In the genomic region with DNA sequence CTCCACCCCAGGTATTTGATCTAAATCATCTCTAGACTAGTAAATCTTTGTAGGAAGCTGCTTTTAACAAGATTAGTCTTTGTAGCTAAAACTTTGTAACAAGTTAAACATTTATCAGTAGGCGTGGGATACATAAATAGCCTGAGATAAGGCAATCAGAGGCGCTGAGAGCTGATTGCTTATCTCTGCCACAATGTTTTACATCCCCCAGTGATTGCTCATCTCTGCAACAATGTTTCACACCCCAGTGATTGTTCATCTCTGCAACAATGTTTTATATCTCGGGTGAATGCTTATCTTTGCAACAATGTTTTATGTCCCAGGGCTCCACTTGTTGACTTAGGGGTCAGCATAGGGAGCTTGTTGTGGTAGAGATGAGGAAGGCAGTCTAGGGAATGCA, we compare ENCODE assay signal across 21 mouse cellular contexts. TPM values are rescaled to one million over a fixed set of nuclear protein-coding genes. Genes with fewer than 3 reads are reported as not detected.
A peak's percentile ranks its signal among the peaks of the same experiment; 100 is the strongest.
DNase-seq lines count a peak whose midpoint lies in the region; ATAC-seq and TF ChIP-seq lines count a peak whose summit lies in the region.
"Had no signal": no experiment of that assay in that cellular context is flagged by ENCODE, and none has a peak within 500 bp of the region (broad histone marks: within the 10 kb centered on the region; RNA-seq: fewer than 3 reads in every experiment).

No protein-coding gene starts in this region.

- peak overlapping the region; percentile 54 for H3K27ac ChIP-seq in liver, adult 2 months (replicated peaks; ENCODE audit: insufficient read depth, low read depth, low read length)
- H3K27ac ChIP-seq in liver, postnatal 0 days (ENCODE audit: low read depth), result no peak overlapping the region
- H3K27ac ChIP-seq in MEL (ENCODE audit: control insufficient read depth, low read depth, low read length), result no peak overlapping the region
- H3K27ac ChIP-seq: forebrain, embryonic 10.5 days; forebrain, embryonic 13.5 days; heart, adult 2 months; heart, embryonic 10.5 days; hindbrain, embryonic 12.5 days; hindbrain, embryonic 15.5 days had no signal

- peak; percentile 45 for DNase-seq in liver, adult 2 months (ENCODE audit: extremely low read depth, low read depth, low spot score)
- no peak for DNase-seq in liver, postnatal 0 days
- DNase-seq in CD4-positive helper T cell, adult 2 months (ENCODE audit: low read depth, low spot score), result peak; percentile 23
- no peak for DNase-seq in MEL (ENCODE audit: low read depth, low spot score)
- no peak for DNase-seq in adrenal gland, postnatal 10 days
- DNase-seq in urinary bladder, postnatal 10 days (ENCODE audit: low spot score), result no peak
- DNase-seq: adrenal gland, adult 8-10 months; adrenal gland, postnatal 36 days; cerebellum, adult 18-20 months; cerebellum, adult 9-10 months; cerebellum, postnatal 14 days; gastrocnemius, postnatal 10 days; gastrocnemius, postnatal 36 days; heart, adult 2 months had no signal

- TF ChIP-seq EP300 in liver, postnatal 0 days (IDR thresholded peaks at IDR 0.05; ENCODE audit: low read depth), result no peak
- TF ChIP-seq EP300 in MEL (IDR thresholded peaks at IDR 0.05; ENCODE audit: low read depth in 1 of 2, low read length in 2 of 2), result no peak

- H3K4me3 ChIP-seq in liver, adult 2 months (ENCODE audit: insufficient read depth, low read depth, low read length), result no peak overlapping the region
- no peak overlapping the region for H3K4me3 ChIP-seq in liver, postnatal 0 days (ENCODE audit: low read depth, low read length)
- no peak overlapping the region for H3K4me3 ChIP-seq in MEL (ENCODE audit: control insufficient read depth in 1 of 2, insufficient read depth in 1 of 2, low read depth in 2 of 2, low read length in 2 of 2)
- H3K4me3 ChIP-seq: forebrain, embryonic 10.5 days; forebrain, embryonic 13.5 days; heart, adult 2 months; heart, embryonic 10.5 days; hindbrain, embryonic 12.5 days; hindbrain, embryonic 15.5 days had no signal

- H3K4me2 ChIP-seq in liver, postnatal 0 days (ENCODE audit: low read depth, low read length), result no peak overlapping the region
- H3K4me2 ChIP-seq: forebrain, embryonic 13.5 days; hindbrain, embryonic 12.5 days; hindbrain, embryonic 15.5 days had no signal

- no peak for TF ChIP-seq CTCF in liver, adult 2 months (IDR thresholded peaks at IDR 0.05; ENCODE audit: low read depth, low read length)
- no peak for TF ChIP-seq CTCF in liver, postnatal 0 days (IDR thresholded peaks at IDR 0.05; ENCODE audit: low read depth)
- no peak for TF ChIP-seq CTCF in MEL (IDR thresholded peaks at IDR 0.05 in 2 of 3, conservative IDR thresholded peaks at IDR 0.05 in 1 of 3; ENCODE audit: control insufficient read depth in 1 of 3, insufficient read depth in 1 of 3, low read depth in 2 of 3, low read length in 3 of 3, poor library complexity in 1 of 3, severe bottlenecking in 1 of 3)

- H3K9me3 ChIP-seq in liver, postnatal 0 days (ENCODE audit: low read length), result no peaks in the 10 kb centered on the region
- H3K9me3 ChIP-seq in MEL (replicated peaks; ENCODE audit: insufficient read depth, low read length), result no peaks in the 10 kb centered on the region
- H3K9me3 ChIP-seq: forebrain, embryonic 10.5 days; forebrain, embryonic 13.5 days; heart, embryonic 10.5 days; hindbrain, embryonic 12.5 days; hindbrain, embryonic 15.5 days had no signal

- no peak for ATAC-seq in liver, postnatal 0 days
- ATAC-seq: activated CD4-positive, CD25-positive, alpha-beta regulatory T cell, adult 4 months; forebrain, embryonic 13.5 days; forebrain, embryonic 16.5 days had no signal

- TF ChIP-seq RAD21 in MEL (IDR thresholded peaks at IDR 0.05; ENCODE audit: low read depth, low read length), result no peak

- H3K4me1 ChIP-seq in liver, adult 2 months (ENCODE audit: control insufficient read depth, insufficient read depth, low read length), result peaks cover 11% of the 10 kb centered on the region
- peaks cover 4% of the 10 kb centered on the region; the same call in 1 of the 2 replicates for H3K4me1 ChIP-seq in liver, postnatal 0 days (ENCODE audit: insufficient read depth)
- peaks cover 2 to 8% of the 10 kb centered on the region in 2 experiments; a peak in 2 of 4 replicates for H3K4me1 ChIP-seq in MEL (ENCODE audit: control insufficient read depth in 1 of 2, insufficient read depth in 2 of 2, low read length in 2 of 2)

- TF ChIP-seq POLR2A in liver, adult 2 months (IDR thresholded peaks at IDR 0.05; ENCODE audit: extremely low read depth, insufficient read depth, low read length), result no peak
- TF ChIP-seq POLR2A in MEL (IDR thresholded peaks at IDR 0.05; ENCODE audit: control insufficient read depth in 1 of 2, insufficient read depth in 1 of 2, low read depth in 1 of 2, low read length in 2 of 2, poor library complexity in 1 of 2), result no peak

- peaks cover 3% of the 10 kb centered on the region; the same call in 1 of the 2 replicates for H3K79me2 ChIP-seq in liver, adult 2 months (ENCODE audit: control insufficient read depth, insufficient read depth, low read length)
- peaks cover 4% of the 10 kb centered on the region for H3K79me2 ChIP-seq in MEL (ENCODE audit: control insufficient read depth, insufficient read depth, low read length, poor library complexity)

- no peak overlapping the region for H3K9ac ChIP-seq in liver, adult 2 months (ENCODE audit: low read depth, low read length)
- no peak overlapping the region for H3K9ac ChIP-seq in liver, postnatal 0 days (replicated peaks)
- no peak overlapping the region for H3K9ac ChIP-seq in MEL (ENCODE audit: control insufficient read depth, low read depth, low read length, poor library complexity, severe bottlenecking)
- H3K9ac ChIP-seq: forebrain, embryonic 13.5 days; hindbrain, embryonic 12.5 days; hindbrain, embryonic 15.5 days had no signal

- WGBS in liver, adult 2 months, result 11% methylated on average over 3 of the region's 3 CpGs
- 27% methylated on average over 3 of the region's 3 CpGs for WGBS in liver, postnatal 0 days (ENCODE audit: insufficient replicate concordance)

- H3K36me3 ChIP-seq in liver, adult 2 months (ENCODE audit: control insufficient read depth, insufficient read depth, low read length), result no peaks in the 10 kb centered on the region
- no peaks in the 10 kb centered on the region for H3K36me3 ChIP-seq in liver, postnatal 0 days (replicated peaks; ENCODE audit: insufficient read depth, low read length)
- H3K36me3 ChIP-seq in MEL (ENCODE audit: control insufficient read depth in 1 of 2, insufficient read depth in 2 of 2, low read length in 2 of 2), result no peaks in the 10 kb centered on the region
- H3K36me3 ChIP-seq: forebrain, embryonic 10.5 days; heart, embryonic 10.5 days; hindbrain, embryonic 12.5 days; hindbrain, embryonic 15.5 days had no signal

- H3K27me3 ChIP-seq in liver, adult 2 months (ENCODE audit: control insufficient read depth, insufficient read depth, low read length), result no peaks in the 10 kb centered on the region
- no peaks in the 10 kb centered on the region for H3K27me3 ChIP-seq in liver, postnatal 0 days (ENCODE audit: insufficient read depth, low read length)
- H3K27me3 ChIP-seq in MEL (ENCODE audit: control insufficient read depth in 1 of 2, insufficient read depth in 2 of 2, low read length in 2 of 2), result 0 out of 4 replicates have a peak, but pooled peaks cover 0 to 2% of the 10 kb centered on the region in 2 experiments

TF ChIP-seq in MEL, 35 proteins besides CTCF, POLR2A, EP300 and RAD21:
- TF ChIP-seq RCOR1 (IDR thresholded peaks at IDR 0.05; ENCODE audit: low read depth, low read length) (peak; percentile 61; the same call in 1 of the 2 replicates), GATA1 (IDR thresholded peaks at IDR 0.05; ENCODE audit: low read depth, low read length) (peak; percentile 42; the same call in 1 of the 2 replicates), MAFK (IDR thresholded peaks at IDR 0.05; ENCODE audit: borderline replicate concordance, low read depth, low read length) (no peak)

RNA-seq across cellular contexts. Expression of gene Tarbp1, which starts 3.8 kb away (rescaled TPM):
- total RNA-seq in liver, adult 2 months (2014; rRNA removed), result 2.8 and 3.8 TPM in 2 replicates
- 1.6 and 2.4 TPM in 2 replicates for polyA plus RNA-seq in liver, adult 2 months (2012; rRNA removed)
- 0.82 and 1.1 TPM in 2 replicates for polyA plus RNA-seq in liver, postnatal 0 days (2015; fragmentation: Nextera tagmentation; extraction: Ambion mirVana)
- total RNA-seq in MEL (2012; rRNA removed), result 5.4 and 6.0 TPM in 2 replicates
- 1 to 10 TPM in 1 of 2 experiments, not detected in 1; 8.4 TPM for polyA plus RNA-seq in MEL (2012; ENCODE audit: insufficient read depth in 1 of 2, insufficient read length in 2 of 2, low read depth in 1 of 2, low replicate concordance in 2 of 2, missing spikeins in 1 of 2)
- total RNA-seq in adrenal gland, postnatal 10 days (2021), result 1 to 10 TPM; 8.7 to 9.8 TPM

RNA-seq across cellular contexts. Expression of gene Coa6, which starts 56.4 kb away (rescaled TPM):
- total RNA-seq in liver, adult 2 months (2014; rRNA removed), result 50.7 and 74.5 TPM in 2 replicates
- polyA plus RNA-seq in liver, adult 2 months (2012; rRNA removed), result 64.7 and 66.9 TPM in 2 replicates
- 81.0 and 97.6 TPM in 2 replicates for polyA plus RNA-seq in liver, postnatal 0 days (2015; fragmentation: Nextera tagmentation; extraction: Ambion mirVana)
- 39.3 and 42.6 TPM in 2 replicates for total RNA-seq in MEL (2012; rRNA removed)
- polyA plus RNA-seq in MEL (2012; ENCODE audit: insufficient read depth in 1 of 2, insufficient read length in 2 of 2, low read depth in 1 of 2, low replicate concordance in 2 of 2, missing spikeins in 1 of 2), result 10 to 100 TPM in 1 of 2 experiments, not detected in 1; 31.1 TPM
- total RNA-seq in adrenal gland, postnatal 10 days (2021), result 10 to 100 TPM; 30.3 to 33.6 TPM

Comparison
In these comparisons a context has a peak if more than half of its experiments do, and no peak if none do; other contexts are left out.
1. DNase-seq: peak in liver, adult 2 months (single experiment) and CD4-positive helper T cell, adult 2 months (single experiment); none in liver, postnatal 0 days (single experiment), MEL (single experiment), adrenal gland, postnatal 10 days (single experiment) and urinary bladder, postnatal 10 days (single experiment).